Mouse (Mus musculus) activated CD4-positive, CD25-positive, alpha-beta regulatory T cell (primary cell): ENCODE measurements around the gene Lca5. TPM values are rescaled to one million over a fixed set of nuclear protein-coding genes. Genes with fewer than 3 reads are reported as not detected.

Experiments used
- polyA plus RNA-seq, 2 experiments: library from polyadenylated mRNA; unstranded; fragments of 100-300 nt; shearing (Covaris generic); gene quantifications; one replicate each; pipeline ENCODE4 v1.2.1; 2017

The Lca5 gene
- 10 to 100 TPM in 1 of 2 experiments, 1 to 10 TPM in 1; 6.2 to 13.8 TPM for polyA plus RNA-seq

DNA sequence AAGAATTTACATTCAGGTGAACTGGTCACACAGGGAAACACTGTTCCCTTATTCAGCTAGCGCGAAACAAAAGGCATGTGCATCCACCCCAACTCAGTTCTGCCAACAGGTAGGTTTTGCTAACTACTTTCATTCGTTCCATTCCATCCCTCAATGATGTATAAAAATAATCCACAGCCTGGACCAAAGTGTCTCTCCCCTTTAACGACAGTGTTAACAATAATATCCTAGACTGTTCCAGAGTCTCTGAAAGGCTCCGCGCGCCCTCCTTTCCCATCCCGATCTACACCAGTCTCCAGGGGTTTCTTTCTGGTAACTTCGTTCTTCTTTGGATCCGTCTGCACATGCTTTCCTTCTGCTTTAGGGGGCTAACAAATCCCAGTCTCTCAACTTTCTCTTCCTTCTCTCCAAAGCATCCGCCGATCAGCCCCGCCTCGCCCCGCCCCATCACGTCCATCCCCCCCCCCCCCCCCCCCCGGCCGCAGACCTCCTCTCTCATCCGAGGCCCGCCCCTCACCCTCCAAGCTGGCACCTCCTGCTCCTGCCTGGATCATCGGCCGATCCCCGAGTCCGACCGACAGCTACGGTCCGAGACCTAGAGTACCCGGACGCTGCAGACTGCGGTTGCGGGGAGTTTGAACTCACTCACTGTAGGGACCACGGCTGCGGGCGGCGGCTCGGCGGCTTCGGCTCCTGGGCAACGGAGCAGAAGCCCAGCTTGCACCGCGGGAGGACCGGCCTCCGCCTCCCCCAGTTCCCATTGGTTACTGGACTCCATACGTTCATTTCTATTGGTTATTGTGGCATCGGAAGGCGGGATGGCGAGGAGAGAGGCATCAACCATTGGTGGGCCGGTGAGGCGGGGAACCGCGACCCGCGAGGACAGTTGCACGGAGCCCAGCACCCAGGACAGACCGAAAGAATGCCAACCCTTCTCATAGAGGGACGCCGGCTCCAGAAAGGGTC is at the start of gene Lca5:
Gene Lca5, minus strand, starts transcription at position 736 of the 966 bp plus-strand sequence.

Other genes starting within 250 kb of the Lca5 start
- 1 to 10 TPM; 2.4 to 6.7 TPM for gene Sh3bgrl2, start 107.2 kb upstream of the Lca5 start, polyA plus RNA-seq